Mouse (Mus musculus): Measurements from ENCODE around the gene Mettl26.

Gene Mettl26

DNA sequence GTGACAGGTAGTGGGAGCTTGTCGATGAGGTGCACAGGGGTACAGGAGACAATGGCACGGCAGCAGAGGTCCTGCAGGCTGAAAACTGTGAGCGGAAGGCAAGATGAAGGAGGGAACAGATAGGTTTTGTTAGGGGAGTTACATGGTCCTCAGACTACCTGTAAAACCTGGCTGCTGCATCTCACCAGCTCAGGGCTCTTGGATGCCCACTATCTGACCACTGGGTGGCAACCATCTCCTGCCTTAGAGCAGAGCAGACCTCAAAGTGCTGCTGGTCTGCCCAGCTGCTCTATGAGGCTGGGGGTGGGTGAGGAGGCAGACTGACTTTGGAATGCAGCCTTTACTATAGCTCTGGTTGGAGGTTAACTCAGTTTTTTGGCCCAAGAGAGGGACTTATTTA, 8.9 kb downstream of the Mettl26 start:
- in situ Hi-C loops (cut with MboI), result no loop called here

DNA sequence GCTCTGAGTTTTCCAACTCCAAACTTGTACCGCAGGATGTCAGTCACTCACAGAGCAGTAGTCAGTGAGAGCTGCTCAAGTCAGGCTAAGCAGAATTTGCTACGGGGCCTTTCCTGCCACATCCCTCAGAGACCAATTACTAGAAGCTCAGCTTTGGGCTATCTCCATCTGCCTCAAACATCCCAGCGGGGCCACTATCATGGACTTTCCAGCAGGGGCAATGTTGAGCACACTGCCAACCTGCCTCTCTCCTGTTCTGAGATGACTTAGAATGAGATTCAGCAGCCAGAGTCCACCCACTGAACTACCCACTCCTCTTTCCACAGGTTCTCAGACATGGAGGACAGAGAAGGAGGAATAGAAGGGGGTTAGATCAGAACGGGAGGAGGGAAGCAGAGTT, 10.8 kb downstream of the Mettl26 start:
- in situ Hi-C loops (cut with MboI), result no loop called here

DNA sequence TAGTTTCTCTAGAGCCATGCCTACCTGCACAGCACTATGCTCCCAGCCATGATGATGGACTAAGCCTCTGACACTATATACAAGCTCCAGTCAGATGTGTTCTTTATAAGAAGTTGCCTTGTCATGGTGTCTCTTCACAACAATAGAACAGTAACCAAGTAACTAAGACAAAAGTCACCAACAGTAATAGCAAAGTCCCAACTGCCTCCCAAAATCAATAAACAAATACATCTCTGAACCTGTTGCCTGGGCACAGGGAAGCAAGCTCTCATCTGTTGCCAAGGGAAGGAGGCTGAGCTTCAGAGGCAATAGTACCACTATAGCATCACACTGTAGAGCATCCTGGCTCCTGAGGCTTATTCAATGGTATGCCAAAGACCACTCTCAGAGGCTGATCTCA, 11.9 kb downstream of the Mettl26 start:
- in situ Hi-C loops (cut with MboI), result no loop called here

DNA sequence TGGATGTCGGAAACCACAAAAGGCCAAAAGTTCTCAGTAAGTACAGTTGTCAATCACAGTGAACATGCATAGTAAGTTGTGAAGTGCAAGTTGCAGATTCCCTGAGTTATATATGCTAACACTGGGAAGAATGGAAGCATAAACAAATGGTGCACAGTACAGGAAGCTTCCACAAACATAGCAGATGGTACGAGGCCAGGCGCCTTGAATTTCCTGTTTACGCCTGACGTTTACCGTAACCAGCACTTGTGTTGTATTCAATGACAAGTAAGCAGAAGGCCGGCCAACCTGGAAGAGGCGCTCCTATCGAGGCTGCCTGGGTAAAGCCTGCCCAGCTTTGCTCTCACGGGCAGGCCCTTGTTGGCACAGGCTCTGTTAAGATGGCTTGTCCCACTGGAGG, 12.6 kb downstream of the Mettl26 start:
- in situ Hi-C loops (cut with MboI), result no loop called here

DNA sequence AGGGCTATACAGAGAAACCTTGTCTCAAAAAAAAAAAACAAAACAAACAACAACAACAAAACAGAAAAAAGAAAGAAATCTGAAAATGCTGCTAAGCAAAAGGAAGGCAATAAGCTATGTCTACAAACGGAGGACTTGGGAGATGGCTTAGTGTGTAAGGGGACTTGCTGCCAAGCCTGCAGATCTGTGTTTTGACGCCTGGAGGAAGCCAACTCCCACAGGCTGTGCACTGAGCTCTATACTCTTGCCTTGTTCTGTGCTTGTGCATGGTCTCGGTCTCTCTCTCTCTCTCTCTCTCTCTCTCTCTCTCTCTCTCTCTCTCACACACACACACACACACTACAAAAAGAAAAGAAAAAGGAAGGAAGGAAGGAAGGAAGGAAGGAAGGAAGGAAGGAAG, 14.0 kb downstream of the Mettl26 start:
- in situ Hi-C loops (cut with MboI), result no loop called here

DNA sequence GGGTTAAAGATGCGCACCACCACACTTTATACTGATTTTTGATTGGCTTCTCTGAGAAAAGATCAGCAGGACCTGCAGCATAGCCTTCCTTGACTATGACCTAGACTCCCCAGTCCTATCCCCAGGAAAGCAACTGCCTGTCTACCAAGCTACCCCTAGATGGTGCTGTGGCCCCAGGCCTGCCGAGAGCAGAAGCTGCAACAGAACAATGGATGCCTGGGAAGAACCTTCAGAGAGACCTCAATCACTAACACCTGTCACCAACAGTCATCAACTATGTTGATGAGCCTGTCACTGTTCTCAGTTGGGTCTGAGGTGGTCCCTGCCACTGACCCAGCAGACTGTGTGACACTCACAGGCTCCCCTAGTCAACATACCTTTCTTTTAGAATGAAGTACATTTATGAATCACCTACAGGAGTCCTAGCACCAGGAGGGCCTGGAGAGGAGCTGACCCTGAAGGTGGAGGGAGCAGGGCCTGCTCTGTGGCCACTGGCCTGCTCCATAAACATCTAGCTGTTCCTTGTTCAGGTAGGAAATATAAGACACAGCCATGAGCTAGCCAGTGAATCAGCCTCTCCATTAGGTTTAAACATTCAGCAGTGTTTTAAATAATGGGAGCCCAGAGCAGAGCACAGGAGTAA, 19.2 kb downstream of the Mettl26 start:
- in situ Hi-C loops (cut with MboI), result loop anchor here (5.0 kb wide), 1 partner anchor 118 kb away; no protein-coding TSS in a partner anchor

DNA sequence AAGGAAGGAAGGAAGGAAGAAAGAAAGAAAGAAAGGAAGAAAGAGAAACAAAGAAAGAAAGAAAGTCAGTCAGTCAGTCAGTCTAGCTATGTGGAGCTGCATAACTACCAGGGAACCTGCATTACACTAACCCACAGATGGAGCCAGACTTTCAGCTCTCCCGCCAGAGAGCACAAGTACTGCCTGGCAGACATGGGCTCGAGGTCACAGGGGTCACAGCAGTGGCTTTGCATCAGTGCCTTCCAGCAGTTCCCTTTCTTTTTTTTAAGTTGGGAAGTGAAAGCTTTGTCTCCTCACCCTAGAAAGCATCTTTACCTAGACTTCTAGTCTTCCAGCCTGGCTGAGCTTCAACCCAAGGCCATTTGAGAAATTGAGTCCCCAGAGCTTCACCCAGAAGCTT, 20.5 kb downstream of the Mettl26 start:
- in situ Hi-C loops (cut with MboI), result no loop called here

DNA sequence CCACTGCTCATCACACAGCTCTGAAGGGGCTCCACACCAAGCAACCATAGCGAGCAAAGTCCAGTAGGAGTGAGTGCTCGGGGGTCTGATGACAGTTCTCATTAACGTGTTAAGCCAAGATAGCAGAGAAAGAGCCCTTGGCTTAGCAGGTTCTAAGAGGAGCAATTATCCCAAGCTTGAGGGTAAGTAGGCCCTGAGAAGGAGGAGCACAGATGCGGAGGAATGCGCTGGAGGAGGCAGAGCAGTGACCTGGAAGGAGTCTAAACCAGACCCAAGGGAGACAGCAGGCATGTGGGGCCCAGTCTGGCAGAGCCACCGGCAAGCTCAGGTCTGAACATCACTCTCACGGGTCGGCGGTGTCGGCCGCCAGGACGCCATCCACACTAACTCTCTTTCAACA, 21.0 kb downstream of the Mettl26 start:
- in situ Hi-C loops (cut with MboI), result no loop called here

DNA sequence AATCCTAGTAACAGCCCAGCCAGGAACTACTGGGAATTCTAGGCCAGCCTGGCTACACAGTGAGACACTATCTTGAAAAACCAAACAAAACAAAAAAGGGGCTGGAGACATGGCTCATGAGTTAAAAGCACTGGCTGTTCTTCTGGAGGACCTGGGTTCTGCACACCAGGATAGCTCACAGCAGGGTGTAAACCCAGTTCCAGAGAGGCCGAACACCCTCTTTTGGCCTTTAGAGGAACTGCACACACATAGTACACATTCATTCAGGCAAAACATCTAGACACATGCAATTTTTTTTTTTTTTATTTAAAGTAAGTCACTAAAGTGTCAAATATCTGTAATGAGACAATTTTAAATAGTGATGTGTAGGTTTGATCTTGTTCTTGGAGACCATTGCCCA, 25.3 kb downstream of the Mettl26 start:
- in situ Hi-C loops (cut with MboI), result no loop called here

DNA sequence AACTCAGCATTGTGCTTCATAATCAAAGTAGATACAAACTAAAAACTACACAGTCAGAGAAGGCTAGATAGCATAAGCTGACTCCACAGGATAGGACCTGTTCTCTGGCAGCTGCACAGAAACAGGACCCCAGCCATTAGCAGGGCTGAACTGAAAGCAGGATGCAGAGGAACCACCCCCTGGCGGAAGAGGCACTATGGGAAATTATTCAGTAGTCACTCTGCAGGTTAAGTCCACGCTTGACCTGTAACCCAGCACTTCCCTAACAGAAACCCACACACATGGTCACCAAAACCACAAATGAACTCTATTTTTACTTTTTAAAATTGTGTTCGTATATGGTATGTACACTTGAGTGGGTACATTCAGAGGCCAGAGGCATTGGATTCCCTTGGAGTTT, 28.2 kb downstream of the Mettl26 start:
- in situ Hi-C loops (cut with MboI), result no loop called here

DNA sequence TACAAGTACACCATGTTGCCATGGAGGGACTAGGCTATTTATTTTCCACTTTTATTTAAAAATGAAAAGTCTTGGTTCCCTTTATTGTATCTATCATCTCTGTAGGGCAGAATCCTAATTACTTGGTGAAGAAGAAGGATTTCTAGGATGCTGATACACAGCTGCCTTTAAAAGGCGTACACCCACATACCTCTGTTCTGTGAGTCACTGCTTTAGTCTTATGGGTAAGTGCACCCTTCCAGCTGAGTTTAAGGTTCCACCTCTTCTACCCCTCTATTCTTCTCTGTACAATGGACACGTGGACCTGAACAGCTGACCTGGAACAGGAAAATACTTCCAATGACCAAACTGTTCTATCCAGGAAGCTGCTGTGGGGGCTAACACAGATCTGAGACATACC, 32.8 kb downstream of the Mettl26 start:
- in situ Hi-C loops (cut with MboI), result no loop called here

DNA sequence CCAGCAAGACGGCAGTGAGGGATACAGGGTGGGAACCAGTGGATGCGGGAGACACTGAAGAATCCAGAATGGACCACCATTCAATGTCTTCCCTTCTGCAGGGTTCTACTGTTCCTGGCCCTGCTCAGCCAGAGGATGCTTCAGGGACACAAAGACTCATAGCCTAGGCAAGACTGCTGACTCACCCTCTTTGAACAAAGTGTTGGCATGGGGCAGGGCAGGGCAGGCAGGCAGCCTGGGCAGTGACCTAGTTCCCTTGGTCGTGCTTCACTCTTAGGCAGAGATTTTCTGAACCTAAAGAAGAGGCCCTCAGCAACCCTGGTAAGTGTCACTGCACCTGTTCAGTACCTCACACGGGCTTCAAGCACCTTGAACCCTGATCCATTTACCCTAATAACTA, 36.9 kb downstream of the Mettl26 start:
- in situ Hi-C loops (cut with MboI), result no loop called here

DNA sequence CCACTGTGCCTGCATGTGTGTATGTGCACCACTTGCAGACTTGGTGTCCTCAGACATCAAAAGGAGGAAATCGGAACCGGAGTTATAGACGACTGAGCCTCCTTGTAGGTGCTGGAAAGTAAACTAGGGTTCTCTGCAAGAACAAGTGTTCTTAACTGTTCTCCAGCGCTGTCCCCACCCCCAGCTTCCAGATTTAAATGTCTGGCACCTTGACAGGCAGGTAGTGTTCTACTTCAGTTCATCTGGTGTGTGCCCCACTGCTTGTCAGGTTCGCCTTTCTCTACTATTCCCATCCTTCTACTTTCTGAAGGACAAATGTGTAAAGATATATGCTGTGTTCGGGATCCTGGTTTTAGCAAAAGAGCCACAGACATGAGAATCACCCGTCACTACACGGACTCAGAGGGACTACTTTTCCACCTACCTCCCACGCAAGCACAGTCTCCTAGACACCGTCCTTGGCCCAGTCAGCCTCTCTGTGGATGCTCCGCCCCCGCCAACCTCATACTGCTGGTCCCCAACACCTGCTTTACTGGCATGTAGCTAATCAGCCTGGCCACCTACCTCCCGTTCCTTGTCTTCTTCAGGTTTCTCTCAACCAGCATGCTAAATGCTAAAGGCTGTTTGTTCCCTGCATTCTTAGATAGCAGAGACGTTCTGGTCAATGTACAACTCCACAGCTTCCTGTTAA, 38.5 kb downstream of the Mettl26 start:
- in situ Hi-C loops (cut with MboI), result no loop called here

DNA sequence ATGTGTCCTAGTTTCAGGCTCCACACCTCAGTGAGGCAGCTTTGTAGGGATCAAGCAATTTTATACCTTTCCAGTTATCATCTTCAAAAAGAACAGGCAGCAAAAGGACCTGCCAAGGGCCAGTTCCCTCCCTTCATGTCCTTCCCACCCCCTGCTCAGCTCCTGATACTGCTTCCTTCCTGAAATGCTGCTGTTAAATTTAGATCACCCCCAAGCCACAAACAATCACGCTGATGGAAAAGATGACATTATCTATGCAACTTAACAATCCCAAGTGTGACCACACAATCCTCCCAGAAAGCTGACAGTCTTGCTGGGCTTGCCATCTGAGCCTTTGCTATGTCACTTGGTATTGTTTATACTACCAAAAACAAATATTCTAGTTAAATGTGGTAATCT, 39.0 kb downstream of the Mettl26 start:
- in situ Hi-C loops (cut with MboI), result no loop called here

DNA sequence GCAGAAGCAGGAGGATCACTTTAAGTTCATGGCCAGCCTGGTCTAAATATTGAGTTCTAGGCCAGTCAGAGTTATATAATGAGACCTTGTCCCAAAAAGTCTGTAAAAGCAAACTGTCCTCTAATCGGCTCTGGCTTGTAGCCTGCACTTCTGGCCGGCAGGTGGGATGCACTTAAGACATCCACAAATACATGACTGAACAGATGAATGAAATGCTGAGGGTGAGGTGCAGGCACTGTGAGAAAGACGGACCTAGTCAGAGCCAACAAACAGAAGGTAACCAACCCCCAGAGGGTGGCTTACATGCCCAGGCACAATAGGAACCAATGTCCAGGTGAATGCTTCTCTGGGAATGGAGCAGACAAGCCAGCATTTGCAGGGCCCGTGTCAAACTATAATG, 39.4 kb downstream of the Mettl26 start:
- in situ Hi-C loops (cut with MboI), result no loop called here

DNA sequence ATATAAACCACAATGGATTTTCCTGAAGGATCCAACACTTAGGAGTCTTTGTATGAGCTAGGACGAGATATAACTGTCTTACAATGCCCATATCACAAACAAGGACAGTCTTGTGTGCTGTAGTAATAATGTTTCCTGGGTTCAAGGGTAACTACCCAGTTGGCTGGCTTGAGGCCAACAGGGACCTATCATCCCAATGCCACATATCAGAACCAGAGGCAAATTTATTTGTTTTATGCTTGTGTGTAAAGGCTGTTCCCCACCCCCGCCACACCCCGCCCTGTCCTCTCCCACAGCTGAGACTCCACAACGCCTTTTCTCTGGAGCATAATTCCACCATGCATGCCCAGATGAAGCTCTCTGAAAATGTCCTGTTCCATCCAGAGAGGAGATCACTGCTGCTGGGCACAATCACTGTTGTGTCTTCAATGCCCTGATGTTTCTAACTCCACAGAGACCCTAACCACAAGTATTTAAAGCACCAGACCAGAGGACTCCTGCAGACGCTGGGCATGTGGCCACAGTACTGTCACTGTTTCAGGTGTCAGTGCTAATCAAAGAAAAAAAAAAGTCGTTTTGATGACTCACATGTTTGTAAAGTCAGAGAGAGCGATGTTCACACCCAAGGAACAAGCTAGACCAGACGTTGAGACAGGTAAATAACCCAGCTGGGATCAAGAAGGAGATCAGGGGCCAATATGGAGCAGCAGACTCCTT, 42.2 kb downstream of the Mettl26 start:
- in situ Hi-C loops (cut with MboI), result no loop called here

DNA sequence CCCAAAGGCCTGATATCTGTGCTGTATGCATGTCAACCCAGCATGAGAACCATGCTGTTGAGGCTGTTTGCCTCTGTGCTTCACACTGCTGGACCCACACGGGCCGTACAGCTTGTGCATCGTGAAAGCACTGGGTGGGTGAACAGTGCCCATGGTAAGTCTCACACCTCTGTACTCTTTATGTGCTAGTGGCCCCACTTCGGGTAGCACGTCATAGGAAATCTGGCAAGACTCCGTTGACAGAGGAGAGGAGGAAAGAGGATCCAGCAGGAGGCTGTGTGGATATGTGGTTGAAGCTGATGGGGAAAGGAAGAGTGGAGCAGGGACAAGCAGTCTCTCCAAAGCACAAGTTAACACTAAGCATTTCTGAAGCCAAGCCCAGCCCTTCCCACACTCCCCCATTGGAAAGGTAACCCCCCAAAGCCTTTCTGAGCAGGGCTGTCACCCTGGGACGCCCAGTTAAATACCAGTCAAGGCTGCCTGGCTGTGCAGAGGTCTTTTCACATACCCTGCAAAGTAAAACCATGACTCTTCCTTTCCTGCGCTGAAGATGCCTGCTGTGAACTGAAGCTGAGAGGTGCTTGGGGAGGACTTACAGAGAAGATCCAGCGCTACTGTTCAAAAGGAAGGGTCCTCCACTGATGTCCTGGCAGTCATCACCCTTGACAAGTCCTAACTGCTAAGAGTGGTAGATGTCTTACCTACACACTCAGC, 43.3 kb downstream of the Mettl26 start:
- in situ Hi-C loops (cut with MboI), result no loop called here

DNA sequence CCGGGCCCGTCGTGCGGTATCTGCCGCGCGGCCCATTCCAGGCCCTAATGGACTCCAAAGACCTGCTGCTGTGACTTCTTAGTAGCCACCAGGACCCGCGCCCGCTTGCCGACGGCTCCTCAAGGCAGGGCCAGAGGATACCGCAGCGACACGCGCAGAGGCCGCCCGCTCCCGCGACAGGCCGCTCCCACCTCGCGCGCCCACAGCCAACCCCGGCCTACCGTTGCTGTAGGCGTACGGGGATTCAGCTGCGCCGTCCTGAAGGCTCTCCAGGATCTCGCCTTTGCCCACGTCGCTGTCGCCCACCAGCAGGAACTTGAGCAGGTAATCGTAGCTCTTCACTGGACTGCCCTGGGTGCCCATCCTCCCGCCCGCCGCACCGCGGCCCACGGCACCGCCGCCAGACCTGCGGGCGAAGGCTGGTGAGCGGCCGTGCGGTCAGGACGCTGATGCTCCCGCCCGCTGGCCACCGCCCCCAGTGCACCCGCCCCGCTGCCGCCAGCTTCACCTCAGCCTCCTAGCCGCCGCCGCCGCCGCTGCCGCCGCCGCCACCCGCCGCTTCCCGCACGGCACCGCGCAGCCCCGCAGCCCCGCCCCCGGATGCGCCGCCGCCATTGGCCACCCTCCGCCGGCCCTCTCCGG, 44.4 kb downstream of the Mettl26 start, which contains the start of gene Rab40c:
TSS of gene Rab40c (minus strand) at position 584 of the 642 bp plus-strand sequence.
- in situ Hi-C loops (cut with MboI), result no loop called here

DNA sequence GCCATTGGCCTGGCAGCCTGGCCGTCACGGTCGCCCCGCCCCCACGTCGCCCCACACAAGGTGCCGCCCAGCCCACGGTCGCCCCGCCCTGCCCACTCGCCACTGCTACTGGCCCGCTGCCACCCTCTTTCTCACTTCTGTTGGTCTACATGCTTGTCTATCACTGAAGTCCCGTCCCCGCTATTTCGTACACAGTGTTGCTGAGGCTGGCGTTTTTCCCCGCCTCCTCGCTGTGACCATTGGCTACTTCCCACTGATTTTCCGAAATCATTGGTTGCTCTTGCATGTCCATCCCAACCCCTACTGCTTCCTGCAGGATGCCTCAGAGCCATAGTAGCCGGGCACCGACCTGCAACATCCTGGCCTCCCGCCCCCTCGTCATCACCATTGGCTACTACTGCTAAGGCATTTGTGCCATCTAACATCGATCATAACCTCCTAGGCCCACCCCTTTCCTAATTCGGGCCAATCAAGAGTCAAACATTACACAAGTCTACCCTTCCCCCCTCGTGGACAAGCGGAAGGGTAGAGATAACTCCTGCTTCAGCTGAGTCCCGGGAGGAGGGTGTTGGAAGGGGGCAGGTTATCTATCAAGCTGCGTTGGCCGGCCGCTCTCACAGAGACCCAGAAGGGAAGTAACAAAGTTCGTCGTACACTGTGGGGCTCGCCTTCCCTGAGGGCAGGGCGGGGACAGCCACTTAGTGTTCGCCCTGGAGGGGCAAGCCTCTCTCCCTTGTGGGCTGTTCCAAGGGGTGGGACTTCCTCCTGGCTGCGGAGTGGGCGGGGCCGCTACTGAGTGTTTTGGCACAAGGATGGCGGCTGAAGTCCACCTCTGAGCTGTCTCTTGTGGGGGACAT, 45.1 kb downstream of the Mettl26 start:
- in situ Hi-C loops (cut with MboI), result no loop called here

DNA sequence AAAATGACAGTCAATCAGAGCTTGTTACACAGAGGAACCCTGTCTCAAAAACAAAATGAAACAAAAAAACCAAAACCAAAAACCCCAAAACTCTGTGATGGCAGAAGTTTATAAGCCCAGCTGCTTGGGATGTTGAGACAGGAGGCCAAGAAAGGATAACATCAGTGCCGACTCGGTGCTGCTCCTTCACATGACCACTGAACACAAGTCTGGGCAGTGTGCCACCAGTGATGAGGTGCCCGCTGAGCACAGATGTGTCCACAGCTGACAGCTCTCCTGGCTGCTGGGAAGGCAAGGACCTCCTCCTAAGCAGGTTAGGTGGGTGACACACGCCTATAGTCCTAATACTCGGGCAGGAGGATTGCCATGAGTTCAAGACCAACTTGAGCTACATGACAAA, 47.2 kb downstream of the Mettl26 start:
- in situ Hi-C loops (cut with MboI), result no loop called here

DNA sequence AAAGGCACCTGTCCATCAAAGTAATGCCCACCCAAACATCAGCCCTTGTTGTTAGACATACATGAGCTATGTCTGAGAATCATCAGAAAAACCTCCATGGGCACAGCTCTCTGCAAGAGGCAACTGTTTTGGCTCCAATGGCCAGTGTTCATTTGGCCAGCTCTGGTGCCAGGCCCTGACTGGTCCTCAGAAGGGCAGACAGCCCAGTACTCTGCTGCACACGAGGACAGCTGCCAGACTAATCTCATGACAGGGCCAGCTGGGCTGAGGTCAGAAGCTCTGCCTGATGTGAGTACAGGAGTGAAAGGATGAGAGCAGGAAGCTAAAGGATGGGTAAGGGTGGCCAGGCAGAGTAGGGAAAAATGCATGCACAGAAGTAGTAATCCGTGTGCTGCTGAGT, 50.5 kb downstream of the Mettl26 start:
- in situ Hi-C loops (cut with MboI), result no loop called here

All from mature B cell (primary cell).